Mouse (Mus musculus): ENCODE data around the gene Pcnx2. TPM values are rescaled to one million over a fixed set of nuclear protein-coding genes. Genes with fewer than 3 reads are reported as not detected.

The Pcnx2 gene
- polyA plus RNA-seq, 1 experiment = 41.4 TPM

- WGBS = 90% methylated on average over 3 of the region's 3 CpGs
- H3K4me3 ChIP-seq (replicated peaks; ENCODE audit: insufficient read depth, low read depth, low read length) = no peak overlapping the region
- no peak overlapping the region for H3K27ac ChIP-seq (ENCODE audit: insufficient read depth, low read length)
- TF ChIP-seq POLR2A (IDR thresholded peaks at IDR 0.05; ENCODE audit: borderline replicate concordance, insufficient read depth, low read length) (no peak), CTCF (IDR thresholded peaks at IDR 0.05; ENCODE audit: borderline replicate concordance, insufficient read depth, low read depth, low read length) (no peak)
- no peak for DNase-seq
- H3K4me1 ChIP-seq (ENCODE audit: control insufficient read depth, insufficient read depth, low read length) = no peaks in the 10 kb centered on the region
- no peaks in the 10 kb centered on the region for H3K27me3 ChIP-seq (ENCODE audit: control insufficient read depth, insufficient read depth, low read length)
These were observed 28.4 kb downstream of the Pcnx2 start for GRCm38 (mm10) chr8:125869739-125870138.

- 79% methylated on average over 7 of the region's 7 CpGs for WGBS
- DNase-seq = no peak
- Histone ChIP-seq H3K4me3 (replicated peaks; ENCODE audit: insufficient read depth, low read depth, low read length) (no peak overlapping the region), H3K27ac (ENCODE audit: insufficient read depth, low read length) (no peak overlapping the region), H3K27me3 (ENCODE audit: control insufficient read depth, insufficient read depth, low read length) (no peaks in the 10 kb centered on the region), H3K4me1 (ENCODE audit: control insufficient read depth, insufficient read depth, low read length) (no peaks in the 10 kb centered on the region)
- no peak; the same call in 1 of the 2 replicates for TF ChIP-seq CTCF (IDR thresholded peaks at IDR 0.05; ENCODE audit: borderline replicate concordance, insufficient read depth, low read depth, low read length)
These were observed 29.6 kb downstream of the Pcnx2 start for GRCm38 (mm10) chr8:125868552-125868951.

- no peaks in the 10 kb centered on the region for H3K4me1 ChIP-seq (ENCODE audit: control insufficient read depth, insufficient read depth, low read length)
- H3K4me3 ChIP-seq (replicated peaks; ENCODE audit: insufficient read depth, low read depth, low read length) = no peak overlapping the region
- WGBS = 79% methylated on average over 12 of the region's 12 CpGs
- DNase-seq = no peak
- no peak for TF ChIP-seq POLR2A (IDR thresholded peaks at IDR 0.05; ENCODE audit: borderline replicate concordance, insufficient read depth, low read length)
- 0 out of 2 replicates have a peak, but pooled peaks have one; percentile 10 for TF ChIP-seq CTCF (IDR thresholded peaks at IDR 0.05; ENCODE audit: borderline replicate concordance, insufficient read depth, low read depth, low read length)
- H3K27ac ChIP-seq (ENCODE audit: insufficient read depth, low read length) = no peak overlapping the region
- no peaks in the 10 kb centered on the region for H3K27me3 ChIP-seq (ENCODE audit: control insufficient read depth, insufficient read depth, low read length)
These were observed 32.0 kb downstream of the Pcnx2 start for GRCm38 (mm10) chr8:125866125-125866524.

GRCm38 (mm10) chr8:125857251-125857650 lies 40.9 kb downstream of the Pcnx2 start:
- Histone ChIP-seq H3K27me3 (ENCODE audit: control insufficient read depth, insufficient read depth, low read length) (no peaks in the 10 kb centered on the region), H3K27ac (ENCODE audit: insufficient read depth, low read length) (no peak overlapping the region), H3K4me3 (replicated peaks; ENCODE audit: insufficient read depth, low read depth, low read length) (no peak overlapping the region), H3K4me1 (ENCODE audit: control insufficient read depth, insufficient read depth, low read length) (0 out of 2 replicates have a peak, but pooled peaks cover 3% of the 10 kb centered on the region)
- TF ChIP-seq POLR2A (IDR thresholded peaks at IDR 0.05; ENCODE audit: borderline replicate concordance, insufficient read depth, low read length) (no peak), CTCF (IDR thresholded peaks at IDR 0.05; ENCODE audit: borderline replicate concordance, insufficient read depth, low read depth, low read length) (no peak)
- WGBS = 49% methylated on average over 6 of the region's 6 CpGs
- DNase-seq = no peak

GRCm38 (mm10) chr8:125856160-125856559 lies 42.0 kb downstream of the Pcnx2 start:
- WGBS = 77% methylated on average over 4 of the region's 4 CpGs
- 0 out of 2 replicates have a peak, but pooled peaks cover 3% of the 10 kb centered on the region for H3K4me1 ChIP-seq (ENCODE audit: control insufficient read depth, insufficient read depth, low read length)
- no peak for TF ChIP-seq CTCF (IDR thresholded peaks at IDR 0.05; ENCODE audit: borderline replicate concordance, insufficient read depth, low read depth, low read length)
- no peak for TF ChIP-seq POLR2A (IDR thresholded peaks at IDR 0.05; ENCODE audit: borderline replicate concordance, insufficient read depth, low read length)
- no peak overlapping the region for H3K4me3 ChIP-seq (replicated peaks; ENCODE audit: insufficient read depth, low read depth, low read length)
- H3K27ac ChIP-seq (ENCODE audit: insufficient read depth, low read length) = no peak overlapping the region
- DNase-seq = no peak
- no peaks in the 10 kb centered on the region for H3K27me3 ChIP-seq (ENCODE audit: control insufficient read depth, insufficient read depth, low read length)

GRCm38 (mm10) chr8:125854379-125854778 lies 43.7 kb downstream of the Pcnx2 start:
- DNase-seq = no peak
- WGBS = 41% methylated on average over 7 of the region's 7 CpGs
- H3K27ac ChIP-seq (ENCODE audit: insufficient read depth, low read length) = no peak overlapping the region
- 0 out of 2 replicates have a peak, but pooled peaks cover 3% of the 10 kb centered on the region for H3K4me1 ChIP-seq (ENCODE audit: control insufficient read depth, insufficient read depth, low read length)
- H3K4me3 ChIP-seq (replicated peaks; ENCODE audit: insufficient read depth, low read depth, low read length) = no peak overlapping the region
- TF ChIP-seq POLR2A (IDR thresholded peaks at IDR 0.05; ENCODE audit: borderline replicate concordance, insufficient read depth, low read length) = no peak
- TF ChIP-seq CTCF (IDR thresholded peaks at IDR 0.05; ENCODE audit: borderline replicate concordance, insufficient read depth, low read depth, low read length) = no peak
- H3K27me3 ChIP-seq (ENCODE audit: control insufficient read depth, insufficient read depth, low read length) = no peaks in the 10 kb centered on the region

- no peak for TF ChIP-seq CTCF (IDR thresholded peaks at IDR 0.05; ENCODE audit: borderline replicate concordance, insufficient read depth, low read depth, low read length)
- TF ChIP-seq POLR2A (IDR thresholded peaks at IDR 0.05; ENCODE audit: borderline replicate concordance, insufficient read depth, low read length) = no peak
- H3K27ac ChIP-seq (ENCODE audit: insufficient read depth, low read length) = no peak overlapping the region
- 67% methylated on average over 5 of the region's 5 CpGs for WGBS
- H3K4me1 ChIP-seq (ENCODE audit: control insufficient read depth, insufficient read depth, low read length) = 0 out of 2 replicates have a peak, but pooled peaks cover 3% of the 10 kb centered on the region
- no peak for DNase-seq
- no peak overlapping the region for H3K4me3 ChIP-seq (replicated peaks; ENCODE audit: insufficient read depth, low read depth, low read length)
- H3K27me3 ChIP-seq (ENCODE audit: control insufficient read depth, insufficient read depth, low read length) = no peaks in the 10 kb centered on the region
These were observed 44.8 kb downstream of the Pcnx2 start for GRCm38 (mm10) chr8:125853300-125853699.

- WGBS = 70% methylated on average over 4 of the region's 4 CpGs
- Histone ChIP-seq H3K4me3 (replicated peaks; ENCODE audit: insufficient read depth, low read depth, low read length) (no peak overlapping the region), H3K4me1 (ENCODE audit: control insufficient read depth, insufficient read depth, low read length) (no peaks in the 10 kb centered on the region), H3K27ac (ENCODE audit: insufficient read depth, low read length) (no peak overlapping the region), H3K27me3 (ENCODE audit: control insufficient read depth, insufficient read depth, low read length) (no peaks in the 10 kb centered on the region)
- no peak for DNase-seq
- TF ChIP-seq CTCF (IDR thresholded peaks at IDR 0.05; ENCODE audit: borderline replicate concordance, insufficient read depth, low read depth, low read length) (no peak), POLR2A (IDR thresholded peaks at IDR 0.05; ENCODE audit: borderline replicate concordance, insufficient read depth, low read length) (no peak)
These were observed 48.9 kb downstream of the Pcnx2 start for GRCm38 (mm10) chr8:125849181-125849580.

Measured in cerebellum, adult 2 months (tissue).